Mouse (Mus musculus): Measurements from ENCODE around the gene 4933428G20Rik. TPM values are rescaled to one million over a fixed set of nuclear protein-coding genes. Genes with fewer than 3 reads are reported as not detected.
A peak's percentile ranks its signal among the peaks of the same experiment; 100 is the strongest.

Gene 4933428G20Rik
- not detected for total RNA-seq (2021)
- long read RNA-seq, experiment 1: 0 reads
- long read RNA-seq, experiment 2: 0 reads

DNA sequence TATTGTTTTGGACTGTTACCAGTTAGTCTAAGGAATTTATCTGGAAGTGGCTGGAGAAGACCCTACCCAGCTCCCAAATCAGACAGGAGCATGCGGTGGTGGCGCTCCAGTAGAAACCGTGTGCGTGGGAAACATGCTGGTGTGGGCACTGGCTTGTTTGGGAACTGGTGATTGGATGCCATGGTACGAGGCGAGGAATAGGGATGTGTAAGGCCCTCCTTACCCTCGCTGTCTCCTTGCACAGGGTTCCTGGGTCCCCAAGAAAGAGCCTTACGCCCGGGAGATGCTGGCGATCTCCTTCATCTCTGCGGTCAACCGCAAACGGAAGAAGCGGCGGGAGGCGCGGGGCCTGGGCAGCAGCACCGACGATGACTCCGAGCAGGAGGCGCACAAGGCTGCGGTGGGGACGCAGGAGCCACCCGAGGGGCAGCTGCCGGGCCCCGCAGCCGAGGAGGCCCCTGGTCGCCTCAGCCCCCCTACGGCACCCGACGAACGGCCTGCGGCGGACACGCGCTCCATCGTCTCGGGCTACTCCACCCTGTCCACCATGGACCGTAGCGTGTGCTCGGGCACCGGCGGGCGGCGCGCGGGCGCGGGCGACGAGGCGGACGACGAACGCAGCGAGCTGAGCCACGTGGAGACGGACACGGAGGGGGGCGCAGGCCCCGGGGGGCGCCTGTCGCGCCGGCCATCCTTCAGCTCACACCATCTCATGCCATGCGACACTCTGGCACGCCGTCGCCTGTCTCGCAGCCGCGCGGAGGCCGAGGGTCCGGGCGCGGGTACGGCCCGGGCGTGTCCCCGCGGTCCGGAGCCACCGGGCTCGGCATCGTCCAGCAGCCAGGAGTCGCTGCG, at the start of gene 4933428G20Rik:
Gene 4933428G20Rik (minus strand): TSS at position 476 of the 855 bp plus-strand sequence.
- DNase-seq: no peak

DNA sequence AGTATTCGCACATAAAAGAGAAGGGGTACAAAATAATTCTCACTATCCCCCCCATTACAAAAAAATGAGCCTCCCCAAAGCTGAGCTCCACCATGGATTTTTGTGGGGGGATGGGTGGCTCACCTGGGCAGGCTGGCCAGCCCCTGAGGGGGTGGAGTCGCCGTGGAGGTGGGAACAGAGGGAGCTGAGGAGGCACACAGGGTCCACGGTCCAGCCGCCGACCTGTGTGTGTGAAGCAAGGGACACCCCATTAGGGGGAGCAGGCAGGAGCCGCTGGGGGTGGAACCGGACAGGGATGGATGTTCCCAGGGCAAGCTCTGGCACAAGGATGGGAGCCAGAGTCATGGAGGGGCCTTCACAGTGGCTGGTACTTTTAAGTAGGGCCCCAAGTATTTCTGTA, 48.6 kb upstream of the 4933428G20Rik start:
- DNase-seq: no peak

DNA sequence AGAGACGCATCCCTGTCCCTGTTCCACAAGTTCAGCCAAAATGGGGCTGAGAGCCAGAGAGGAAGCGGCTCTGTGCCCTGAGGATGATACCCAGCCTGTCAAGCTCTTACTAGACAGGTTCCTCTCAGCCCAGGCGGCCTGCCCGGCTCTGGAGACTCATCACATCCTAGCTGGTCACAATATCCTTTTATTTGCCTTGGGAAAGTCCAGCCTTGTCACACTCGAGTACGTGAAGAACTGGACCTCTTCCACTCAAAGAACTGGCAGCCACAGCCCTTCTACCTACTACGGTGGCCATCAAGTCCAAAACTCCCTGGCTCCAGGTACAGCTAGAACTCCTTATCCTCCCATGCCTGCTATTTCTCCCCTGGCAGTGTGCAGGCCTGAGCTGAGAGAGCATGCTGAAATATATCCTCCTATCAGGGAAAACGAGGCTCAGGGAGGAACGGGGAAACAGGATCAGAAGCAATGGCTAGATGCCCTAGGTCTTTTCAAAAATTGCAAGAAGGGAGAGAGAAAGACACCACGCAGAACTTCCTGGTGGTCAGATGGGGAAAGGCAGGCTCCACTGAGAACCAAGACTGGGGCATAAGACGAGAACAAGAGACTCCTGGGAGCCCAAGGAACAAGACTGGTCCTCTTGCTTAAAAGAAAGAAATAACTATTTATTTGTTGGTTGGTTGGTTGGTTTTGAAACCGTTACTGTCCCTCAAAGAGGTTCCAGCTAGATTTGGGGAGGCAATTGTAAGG, 48.0 kb upstream of the 4933428G20Rik start:
- DNase-seq: no peak

- DNase-seq: no peak
These were observed 46.8 kb upstream of the 4933428G20Rik start for GRCm38 (mm10) chr11:97546804-97547411.

DNA sequence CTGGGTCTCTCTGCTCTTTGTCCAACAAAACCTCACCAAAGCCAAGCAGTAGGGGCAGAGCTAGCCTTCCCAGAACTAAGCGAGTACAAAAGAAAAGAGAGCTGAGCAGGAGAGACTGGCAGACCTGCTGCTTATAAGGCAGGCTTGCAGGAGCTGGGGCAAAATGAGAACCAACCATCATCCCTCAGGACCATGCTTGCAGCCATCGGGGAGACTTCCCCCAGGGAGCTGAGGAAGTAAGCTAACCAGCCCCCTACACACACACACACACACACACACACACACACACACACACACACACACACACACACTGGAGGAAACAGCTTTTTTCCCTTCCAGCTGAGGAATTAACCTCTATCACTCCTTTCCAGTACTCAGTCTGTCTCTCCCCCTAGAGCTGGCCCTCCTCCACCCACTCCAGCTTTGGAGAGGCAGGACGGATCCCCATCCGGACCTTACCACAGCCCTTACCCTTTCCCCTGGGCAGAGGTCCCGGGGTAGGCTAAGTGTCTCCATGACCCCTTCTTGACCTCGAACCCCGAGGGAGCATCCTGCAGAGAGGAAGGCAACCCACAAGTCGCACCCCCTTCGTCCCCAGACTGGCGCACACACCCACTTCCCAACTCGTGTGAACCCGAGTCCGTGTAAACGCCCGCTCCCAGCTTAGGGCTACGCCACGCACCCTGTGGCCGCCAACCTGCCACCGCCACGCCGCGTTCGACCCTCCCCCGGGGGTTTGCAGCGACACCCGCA, 45.8 kb upstream of the 4933428G20Rik start:
- DNase-seq: no peak

GRCm38 (mm10) chr11:97543883-97544282, 43.7 kb upstream of the 4933428G20Rik start:
- DNase-seq: no peak

- peak; percentile 51 to 55 for DNase-seq
These were observed 43.1 kb upstream of the 4933428G20Rik start for GRCm38 (mm10) chr11:97543181-97543733.

- DNase-seq: no peak
These were observed 42.3 kb upstream of the 4933428G20Rik start for GRCm38 (mm10) chr11:97542171-97543150.

DNA sequence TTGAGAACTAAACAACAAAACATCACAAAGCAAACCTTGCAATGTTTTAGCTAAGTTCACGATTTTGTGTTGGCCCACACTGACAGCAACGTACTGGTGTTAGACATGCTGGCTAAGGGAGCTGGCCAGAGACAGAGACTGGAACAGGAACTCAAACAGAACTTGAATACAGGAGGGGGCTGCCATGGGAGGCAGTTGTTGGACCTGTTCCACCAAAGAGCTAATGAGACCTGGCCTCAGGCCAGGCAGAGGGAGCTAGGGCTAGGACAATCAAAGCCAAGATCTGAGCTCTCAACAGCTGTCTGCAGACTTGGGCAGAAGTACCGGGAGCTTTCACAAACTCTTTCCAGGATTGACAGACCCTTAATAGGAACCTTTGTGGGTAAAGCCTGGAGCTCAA, 40.5 kb upstream of the 4933428G20Rik start:
- no peak for DNase-seq

DNA sequence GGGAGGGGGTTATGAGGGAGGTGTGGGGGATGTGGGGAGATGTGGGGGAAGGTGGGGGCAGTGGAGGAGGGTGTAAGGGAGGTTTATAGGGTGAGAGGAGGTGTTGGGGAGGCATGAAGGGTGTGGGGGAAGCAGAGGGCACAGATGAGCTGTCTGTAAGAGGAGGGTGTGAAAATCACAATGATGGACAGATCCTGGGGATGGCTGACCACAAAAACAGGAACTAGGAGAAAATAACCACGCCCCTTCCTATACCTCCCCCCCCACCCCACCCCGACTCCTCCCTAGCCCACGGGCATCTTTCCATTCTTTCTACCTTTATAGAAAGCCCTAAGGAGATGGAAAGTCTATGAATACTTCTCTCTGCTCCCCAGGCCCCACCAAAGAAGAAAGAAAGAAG, 40.0 kb upstream of the 4933428G20Rik start:
- no peak for DNase-seq

DNA sequence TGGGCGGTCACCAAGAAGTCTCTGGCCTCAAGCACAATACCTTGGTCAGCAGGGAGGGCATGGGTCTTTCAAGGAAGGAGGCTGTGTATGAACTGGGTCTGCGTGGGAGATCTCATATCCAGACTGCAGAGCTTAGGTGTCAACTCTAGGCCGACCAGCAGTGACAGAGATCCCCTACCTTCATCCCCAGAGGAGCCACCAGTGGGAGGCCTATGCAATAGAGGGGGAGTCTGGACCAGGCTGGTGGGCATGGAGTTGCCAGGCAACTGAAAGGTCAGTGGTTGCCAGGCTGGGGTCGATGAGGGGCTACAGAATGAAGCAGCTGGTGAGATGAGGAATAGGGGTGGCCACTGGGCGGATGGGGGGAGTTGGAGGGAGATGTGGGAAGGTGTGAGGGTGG, 39.5 kb upstream of the 4933428G20Rik start:
- no peak for DNase-seq

- DNase-seq: no peak
These were observed 37.5 kb upstream of the 4933428G20Rik start for GRCm38 (mm10) chr11:97537580-97538089.

DNA sequence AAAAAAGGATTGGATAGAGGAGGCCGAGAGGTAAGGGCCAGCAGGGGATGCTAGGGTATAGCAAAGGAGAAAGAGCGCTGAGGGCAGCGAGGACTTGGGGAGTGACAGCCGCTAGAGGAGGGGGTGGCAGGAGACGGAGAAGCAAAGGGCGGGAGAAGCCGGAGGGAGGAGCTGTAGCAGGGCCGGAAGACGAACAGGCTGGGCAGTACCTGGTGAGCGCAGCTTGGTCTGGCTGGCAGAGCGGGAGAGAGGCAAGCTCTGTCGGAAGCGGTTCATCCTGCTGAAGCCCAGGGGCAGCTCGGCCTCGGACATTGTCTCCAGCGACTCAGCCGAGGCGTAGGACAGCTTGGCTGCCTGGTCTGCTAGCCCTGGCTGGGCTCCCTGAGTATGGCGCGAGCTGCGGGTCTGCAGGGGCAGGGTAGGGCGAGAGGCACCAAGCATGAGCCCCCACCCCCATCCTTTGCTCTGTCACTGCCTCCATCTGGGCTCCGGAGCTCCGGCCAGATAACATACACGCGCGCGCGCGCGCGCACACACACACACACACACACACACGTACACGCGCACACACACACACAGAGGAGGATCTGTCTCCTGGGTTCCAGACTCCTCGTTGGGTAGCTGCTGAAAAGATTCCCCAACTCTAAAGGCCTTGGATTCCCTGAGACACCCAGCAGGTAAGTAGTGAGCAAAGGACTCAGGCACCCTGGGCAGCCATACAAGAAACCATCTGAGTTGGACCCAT, 36.9 kb upstream of the 4933428G20Rik start:
- no peak for DNase-seq

GRCm38 (mm10) chr11:97536083-97536747, 36.1 kb upstream of the 4933428G20Rik start:
- no peak for DNase-seq

DNA sequence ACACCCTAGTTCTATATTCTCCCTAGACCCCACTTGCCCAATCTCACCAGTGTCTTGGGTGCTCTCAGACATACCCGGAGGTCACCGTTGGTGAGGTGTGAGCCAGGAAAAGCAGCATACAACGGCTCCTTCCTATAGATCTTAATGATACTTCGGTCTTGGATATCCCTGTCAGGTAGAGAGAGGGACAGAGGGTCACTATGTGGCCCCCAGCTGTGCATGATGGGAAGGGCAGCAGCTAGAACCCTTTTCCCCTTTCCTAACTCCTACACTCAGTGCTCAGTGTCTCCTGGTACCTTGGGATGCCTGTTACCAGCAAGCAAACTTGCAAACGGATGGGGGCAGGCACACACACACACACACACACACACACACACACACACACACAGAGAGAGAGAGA, 35.5 kb upstream of the 4933428G20Rik start:
- DNase-seq: no peak

- no peak for DNase-seq
These were observed 35.1 kb upstream of the 4933428G20Rik start for GRCm38 (mm10) chr11:97535308-97535630.

- no peak for DNase-seq
These were observed 34.5 kb upstream of the 4933428G20Rik start for GRCm38 (mm10) chr11:97534442-97535307.

- no peak for DNase-seq
These were observed 33.5 kb upstream of the 4933428G20Rik start for GRCm38 (mm10) chr11:97533653-97534052.
